Mouse (Mus musculus): ENCODE data around the gene Ifna13. TPM values are rescaled to one million over a fixed set of nuclear protein-coding genes. Genes with fewer than 3 reads are reported as not detected.

The Ifna13 gene
- total RNA-seq (2022): not detected

- DNase-seq (ENCODE audit: low spot score): no peak
Observed at GRCm38 (mm10) chr4:88644359-88644758, at the start of gene Ifna13. Gene Ifna13, minus strand, starts transcription at chr4:88644459.

GRCm38 (mm10) chr4:88693392-88693791 lies 49.1 kb upstream of the Ifna13 start:
- DNase-seq (ENCODE audit: low spot score): no peak

- DNase-seq (ENCODE audit: low spot score): no peak
Observed at GRCm38 (mm10) chr4:88692537-88692936, 48.3 kb upstream of the Ifna13 start.

DNA sequence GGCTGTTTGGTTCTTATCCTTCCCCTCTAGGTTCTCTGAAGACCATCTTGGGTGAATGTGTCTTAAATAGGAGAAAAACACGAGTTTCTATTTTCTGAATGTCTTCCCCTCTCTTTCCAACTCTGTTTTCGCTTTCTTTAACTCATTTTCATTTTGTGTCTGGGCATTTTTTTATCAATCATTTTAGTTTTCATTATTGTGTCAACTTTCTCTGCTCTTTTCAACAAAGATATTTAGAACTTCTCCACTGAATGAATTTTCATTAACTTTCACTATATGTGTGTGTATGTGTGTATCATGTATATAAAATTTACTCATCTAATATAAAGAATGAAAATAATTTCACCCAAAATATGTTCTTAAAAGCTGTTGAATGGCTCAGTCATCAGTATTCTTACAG lies 47.0 kb upstream of the Ifna13 start, which contains the start of gene Ifnab:
Ifnab (minus strand) TSS at position 101 of the 400 bp plus-strand sequence.
- DNase-seq (ENCODE audit: low spot score): no peak

DNA sequence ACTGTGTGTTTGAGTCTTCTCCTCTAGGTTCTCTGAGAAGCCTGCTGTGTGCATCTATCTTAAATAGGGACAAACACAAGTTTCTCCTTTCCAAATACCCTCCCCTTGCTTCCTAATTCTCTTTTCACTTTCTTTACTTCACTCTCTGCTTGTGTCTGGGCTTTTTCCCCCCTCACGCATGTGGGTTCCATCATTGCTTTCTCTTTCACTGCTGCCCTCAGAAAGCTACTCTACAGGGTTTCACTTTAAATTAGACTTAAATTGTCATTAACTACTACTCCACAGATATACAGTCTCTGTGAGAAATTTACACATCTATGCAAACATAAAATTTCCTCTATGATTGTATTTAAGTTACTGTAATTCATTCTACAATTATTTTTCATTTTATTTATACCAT lies 39.6 kb upstream of the Ifna13 start, which contains the start of gene Ifna2:
Ifna2 (minus strand) TSS at position 101 of the 400 bp plus-strand sequence.
- DNase-seq (ENCODE audit: low spot score): no peak

GRCm38 (mm10) chr4:88681353-88681752 lies 37.1 kb upstream of the Ifna13 start:
- no peak for DNase-seq (ENCODE audit: low spot score)

DNA sequence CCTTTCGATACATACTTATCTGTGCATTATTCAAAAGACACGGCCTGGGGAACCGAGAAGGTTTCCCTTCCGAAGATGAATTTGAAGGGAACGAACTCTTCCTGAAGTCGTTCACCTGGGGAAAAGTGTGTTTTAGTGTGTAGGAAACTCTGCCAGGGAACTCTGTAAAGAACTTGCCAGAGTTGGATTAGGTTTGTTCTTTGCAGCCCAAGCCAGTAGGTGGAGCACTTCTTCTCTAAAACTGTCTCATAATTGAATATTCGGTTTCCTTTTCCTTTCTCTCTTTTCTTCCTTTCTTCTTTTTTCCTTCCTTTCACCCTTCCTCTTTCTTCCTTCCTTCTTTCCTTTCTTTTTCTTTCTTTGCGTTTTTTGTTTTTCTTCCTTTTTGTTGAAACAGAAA lies 36.1 kb upstream of the Ifna13 start:
- no peak for DNase-seq (ENCODE audit: low spot score)

- DNase-seq (ENCODE audit: low spot score): no peak
Observed at GRCm38 (mm10) chr4:88676824-88677223, 32.6 kb upstream of the Ifna13 start, which contains the start of gene Ifna16. Gene Ifna16, minus strand, starts transcription at chr4:88676924.

DNA sequence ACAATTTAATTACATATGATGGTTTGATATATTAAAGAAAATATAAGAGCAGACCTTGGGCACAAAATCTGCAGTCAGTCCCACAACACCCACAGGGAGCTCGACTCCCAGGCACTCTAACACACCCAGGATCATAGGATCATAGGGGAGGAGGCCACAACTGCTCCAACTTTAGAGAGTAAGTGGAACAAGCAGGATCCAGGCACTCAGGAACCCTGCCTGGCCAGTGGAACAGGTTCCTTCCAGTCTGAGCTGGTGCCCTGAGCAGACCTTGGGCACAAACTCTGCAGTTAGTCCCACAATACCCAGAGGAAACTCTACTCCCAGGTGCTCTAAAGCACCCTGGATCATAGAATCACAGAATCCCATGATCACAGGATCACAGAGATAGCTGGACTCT lies 11.2 kb upstream of the Ifna13 start:
- DNase-seq (ENCODE audit: low spot score): no peak

DNA sequence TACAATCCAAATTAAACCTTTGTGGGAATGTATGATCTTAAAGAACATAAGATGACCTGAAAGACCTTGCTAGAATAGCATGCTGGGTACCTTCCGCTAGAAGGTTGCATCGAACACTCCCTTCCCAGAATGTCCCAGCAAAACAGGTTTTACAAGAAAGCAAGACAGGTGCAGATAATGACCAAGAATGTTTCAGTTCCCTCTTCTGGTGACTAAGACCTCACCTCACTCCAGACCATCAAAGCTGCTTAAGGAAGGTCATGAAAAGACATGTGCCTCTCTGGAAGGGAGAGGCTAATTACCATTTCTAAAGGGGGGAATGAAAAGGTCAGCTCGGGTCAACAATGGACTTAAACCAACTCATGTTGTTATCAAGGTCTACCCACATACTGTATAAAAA lies 9.4 kb upstream of the Ifna13 start:
- no peak for DNase-seq (ENCODE audit: low spot score)

DNA sequence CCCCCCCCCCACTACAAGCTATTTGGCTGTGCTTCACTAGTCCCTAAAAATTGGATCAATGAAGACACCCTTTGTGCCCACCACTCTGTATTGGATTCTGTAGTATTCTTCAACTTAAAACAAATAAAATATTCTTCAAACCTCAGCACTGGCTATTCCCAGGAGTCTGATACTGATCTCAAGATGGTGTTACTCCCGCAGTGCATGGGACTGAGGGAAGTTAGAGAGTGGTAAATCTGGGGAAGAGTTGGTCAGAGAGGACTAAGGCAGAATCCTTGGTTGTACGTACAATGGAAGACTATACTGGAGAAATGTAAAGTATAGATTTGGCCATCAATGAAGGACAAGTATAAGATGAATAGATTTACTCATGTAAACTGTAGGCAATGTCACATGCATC lies 1.7 kb downstream of the Ifna13 start:
- no peak for DNase-seq (ENCODE audit: low spot score)

DNA sequence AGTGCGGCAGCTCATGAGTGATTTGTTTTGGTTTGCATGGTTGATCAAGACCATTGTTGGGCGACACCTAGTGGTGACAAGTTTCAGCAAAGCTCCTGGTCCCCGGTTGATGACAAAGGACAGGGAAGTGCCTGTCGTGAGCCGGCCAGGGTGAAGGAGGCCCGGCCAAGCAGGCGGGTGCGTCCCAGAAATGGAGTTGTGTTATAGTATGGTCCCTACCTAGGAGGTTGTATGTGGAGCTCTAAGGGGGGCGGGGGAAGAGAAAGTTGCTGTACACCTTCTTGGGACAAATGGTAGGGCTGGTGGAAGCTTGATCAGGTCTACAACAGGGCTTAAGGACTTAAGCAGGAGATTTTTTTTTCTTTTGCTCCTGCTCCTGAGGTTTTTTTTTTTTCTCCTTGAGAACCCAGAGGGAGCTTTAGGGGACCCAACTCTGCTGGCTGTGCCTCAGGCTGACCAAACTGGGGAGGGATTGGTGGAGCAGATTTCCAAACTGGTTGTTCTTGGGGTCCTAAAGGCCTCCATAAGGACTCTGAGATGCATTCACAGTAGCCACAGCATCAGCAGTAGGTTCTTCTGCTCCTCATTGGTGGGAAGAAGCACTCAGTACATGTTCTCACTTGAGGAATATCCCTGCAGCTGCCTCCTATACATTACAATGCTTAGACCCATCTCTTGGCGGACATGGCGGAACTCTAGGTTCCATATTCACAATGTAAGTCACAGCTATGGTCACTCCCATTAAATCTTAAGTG lies 3.0 kb downstream of the Ifna13 start:
- peak; percentile 94 for DNase-seq (ENCODE audit: low spot score)

GRCm38 (mm10) chr4:88640704-88641076 lies 3.6 kb downstream of the Ifna13 start:
- peak; percentile 2 for DNase-seq (ENCODE audit: low spot score)

- DNase-seq (ENCODE audit: low spot score): no peak
Observed at GRCm38 (mm10) chr4:88634311-88634710, 9.9 kb downstream of the Ifna13 start, which contains the start of gene C87499. Gene C87499, minus strand, starts transcription at chr4:88634411.

GRCm38 (mm10) chr4:88603276-88603675 lies 41.0 kb downstream of the Ifna13 start, which contains the start of gene Ifna12:
Gene Ifna12, minus strand, starts transcription at chr4:88603376.
- no peak for DNase-seq (ENCODE audit: low spot score)

Other genes with a start within 250 kb of the Ifna13 start
- gene Hacd4, start 205.5 kb downstream of the Ifna13 start, total RNA-seq (2022): 1 to 10 TPM; 4.0 to 5.6 (median 4.4) TPM
- gene Ifnb1, start 121.7 kb downstream of the Ifna13 start, total RNA-seq (2022): not detected
- not detected for gene Ifna15, start 86.2 kb downstream of the Ifna13 start, total RNA-seq (2022)
- not detected for gene Ifna14, start 72.7 kb downstream of the Ifna13 start, total RNA-seq (2022)
- not detected for gene Ifna9, start 52.1 kb downstream of the Ifna13 start, total RNA-seq (2022)
- not detected for gene Ifna12, start 41.1 kb downstream of the Ifna13 start, total RNA-seq (2022)
- not detected for gene C87499, start 10.0 kb downstream of the Ifna13 start, total RNA-seq (2022)
- gene Ifna16, start 32.5 kb upstream of the Ifna13 start, total RNA-seq (2022): not detected
- not detected for gene Ifna2, start 39.5 kb upstream of the Ifna13 start, total RNA-seq (2022)
- gene Ifnab, start 46.9 kb upstream of the Ifna13 start, total RNA-seq (2022): not detected
- gene Gm26566, start 77.3 kb upstream of the Ifna13 start, total RNA-seq (2022): under 1 TPM; 0.41 to 0.87 (median 0.64) TPM
- gene Klhl9, start 78.0 kb upstream of the Ifna13 start, total RNA-seq (2022): 10 to 100 TPM; 67.8 to 80.5 (median 71.9) TPM
- not detected for gene Gm13271, start 110.4 kb upstream of the Ifna13 start, total RNA-seq (2022)
- not detected for gene Gm13283, start 115.7 kb upstream of the Ifna13 start, total RNA-seq (2022)
- not detected for gene Gm13290, start 129.4 kb upstream of the Ifna13 start, total RNA-seq (2022)
- gene Gm13289, start 132.5 kb upstream of the Ifna13 start, total RNA-seq (2022): not detected
- gene Gm13272, start 135.4 kb upstream of the Ifna13 start, total RNA-seq (2022): not detected
- not detected for gene Ifnz, start 137.7 kb upstream of the Ifna13 start, total RNA-seq (2022)
- gene Gm13276, start 141.2 kb upstream of the Ifna13 start, total RNA-seq (2022): not detected
- not detected for gene Gm13277, start 144.2 kb upstream of the Ifna13 start, total RNA-seq (2022)
- not detected for gene Gm13278, start 147.1 kb upstream of the Ifna13 start, total RNA-seq (2022)
- gene Gm13275, start 150.0 kb upstream of the Ifna13 start, total RNA-seq (2022): not detected
- not detected for gene Gm13279, start 152.9 kb upstream of the Ifna13 start, total RNA-seq (2022)
- not detected for gene Gm13285, start 155.2 kb upstream of the Ifna13 start, total RNA-seq (2022)
- gene Gm13287, start 158.8 kb upstream of the Ifna13 start, total RNA-seq (2022): not detected
- gene Gm13288, start 161.1 kb upstream of the Ifna13 start, total RNA-seq (2022): not detected
- not detected for gene Ifna7, start 171.8 kb upstream of the Ifna13 start, total RNA-seq (2022)
- not detected for gene Ifna11, start 175.5 kb upstream of the Ifna13 start, total RNA-seq (2022)
- not detected for gene Ifna6, start 183.0 kb upstream of the Ifna13 start, total RNA-seq (2022)
- gene Ifna5, start 191.1 kb upstream of the Ifna13 start, total RNA-seq (2022): not detected
- gene Ifna4, start 197.4 kb upstream of the Ifna13 start, total RNA-seq (2022): not detected
- gene Ifna1, start 205.6 kb upstream of the Ifna13 start, total RNA-seq (2022): not detected
- not detected for gene Ifne, start 235.7 kb upstream of the Ifna13 start, total RNA-seq (2022)